Mouse (Mus musculus) heart, embryonic 13.5 days (tissue): ENCODE results near the gene Cpne2. TPM values are rescaled to one million over a fixed set of nuclear protein-coding genes. Genes with fewer than 3 reads are reported as not detected.

Source experiments
- ATAC-seq: fragments of 200-750 bp; cut with Nextera tagmentation; 2 replicates; pipeline ENCODE4 v1.8.0; 2017; ENCODE audit warnings: moderate TSS enrichment; ENCODE audit not compliant: insufficient number of reproducible peaks, low FRiP score, low TSS enrichment; ENCODE audit errors: extremely low read depth
- H3K27ac ChIP-seq: fragments of 300-500 bp; sonication (generic); replicated peaks from 2 replicates; pipeline ENCODE4 v1.5.1; 2015; ENCODE audit warnings: moderate library complexity, mild to moderate bottlenecking, inconsistent platforms
- H3K27me3 ChIP-seq: fragments of 300-500 bp; sonication (generic); replicated peaks from 2 replicates; pipeline ENCODE4 v1.6.1; 2015; ENCODE audit warnings: mild to moderate bottlenecking, inconsistent platforms
- H3K36me3 ChIP-seq: fragments of 300-500 bp; sonication (generic); 2 replicates; pipeline ENCODE4 v1.6.1; 2015; ENCODE audit warnings: mild to moderate bottlenecking, inconsistent platforms
- H3K4me1 ChIP-seq: fragments of 300-500 bp; sonication (generic); 2 replicates; pipeline ENCODE4 v1.6.1; 2015; ENCODE audit warnings: inconsistent platforms
- H3K4me2 ChIP-seq: fragments of 300-500 bp; sonication (generic); 2 replicates; pipeline ENCODE4 v1.6.1; 2015; ENCODE audit warnings: inconsistent platforms, mild to moderate bottlenecking, moderate library complexity
- H3K4me3 ChIP-seq: fragments of 300-500 bp; sonication (generic); 2 replicates; pipeline ENCODE4 v1.5.1; 2015; ENCODE audit warnings: moderate library complexity, mild to moderate bottlenecking, inconsistent platforms
- H3K9ac ChIP-seq: fragments of 300-500 bp; sonication (generic); 2 replicates; pipeline ENCODE4 v1.6.1; 2015; ENCODE audit warnings: inconsistent platforms, mild to moderate bottlenecking, moderate library complexity
- H3K9me3 ChIP-seq: fragments of 300-500 bp; sonication (generic); 2 replicates; pipeline ENCODE4 v1.6.1; 2016; ENCODE audit warnings: inconsistent platforms
- WGBS: fragments of 180-500 bp; shearing (Covaris S2); methylation state at CpG from one replicate; pipeline ENCODE4 v1.1.7; 2015; ENCODE audit warnings: mixed read lengths; 5-methylcytosine and 5-hydroxymethylcytosine counted together
- polyA plus RNA-seq: library from polyadenylated mRNA; unstranded; fragments of >200 nt; fragmentation: Nextera tagmentation; extraction: Ambion mirVana; gene quantifications from 2 replicates; pipeline ENCODE4 v1.2.1, GENCODE M21; 2015

Gene Cpne2
- polyA plus RNA-seq, 1 experiment from 2014 or later, result 6.1 TPM

- no peak overlapping the region for H3K9ac ChIP-seq
- H3K9me3 ChIP-seq, result no peaks in the 10 kb centered on the region
- H3K27me3 ChIP-seq, result no peaks in the 10 kb centered on the region
- WGBS, result 89% methylated on average over 6 of the region's 6 CpGs
- H3K4me3 ChIP-seq, result no peak overlapping the region
- H3K4me2 ChIP-seq, result no peak overlapping the region
- H3K4me1 ChIP-seq, result no peaks in the 10 kb centered on the region
- H3K27ac ChIP-seq, result no peak overlapping the region
- H3K36me3 ChIP-seq, result peaks cover 96% of the 10 kb centered on the region
- ATAC-seq, result no peak
Measured at GRCm38 (mm10) chr8:94582569-94582968, 49.8 kb downstream of the Cpne2 start.

- Histone ChIP-seq H3K4me1 (no peaks in the 10 kb centered on the region), H3K27ac (no peak overlapping the region)
Measured at GRCm38 (mm10) chr8:94584238-94584817, 51.5 kb downstream of the Cpne2 start.

GRCm38 (mm10) chr8:94591691-94592090, 58.9 kb downstream of the Cpne2 start:
- H3K4me3 ChIP-seq, result no peak overlapping the region
- H3K27ac ChIP-seq, result no peak overlapping the region
- H3K9me3 ChIP-seq, result no peaks in the 10 kb centered on the region
- no peak overlapping the region for H3K4me2 ChIP-seq
- H3K27me3 ChIP-seq, result no peaks in the 10 kb centered on the region
- WGBS, result 73% methylated on average over 4 of the region's 4 CpGs
- no peak overlapping the region for H3K9ac ChIP-seq
- peaks cover 36% of the 10 kb centered on the region for H3K36me3 ChIP-seq
- no peaks in the 10 kb centered on the region for H3K4me1 ChIP-seq
- no peak for ATAC-seq

More at GRCm38 (mm10) chr8:94584238-94584817, 51.5 kb downstream of the Cpne2 start:
- Histone ChIP-seq H3K4me2 (no peak overlapping the region), H3K36me3 (peaks cover 96% of the 10 kb centered on the region), H3K27me3 (no peaks in the 10 kb centered on the region), H3K9ac (no peak overlapping the region), H3K4me3 (no peak overlapping the region), H3K9me3 (no peaks in the 10 kb centered on the region)
- ATAC-seq, result no peak
- 66% methylated on average over 4 of the region's 4 CpGs for WGBS

- Histone ChIP-seq H3K4me3 (no peak overlapping the region), H3K9ac (no peak overlapping the region), H3K4me1 (0 out of 2 replicates have a peak, but pooled peaks cover under 1% of the 10 kb centered on the region), H3K27me3 (no peaks in the 10 kb centered on the region), H3K36me3 (peaks cover 11% of the 10 kb centered on the region), H3K27ac (no peak overlapping the region), H3K9me3 (no peaks in the 10 kb centered on the region), H3K4me2 (no peak overlapping the region)
- 60% methylated on average over 1 of the region's 1 CpGs for WGBS
- no peak for ATAC-seq
Measured at GRCm38 (mm10) chr8:94594211-94594610, 61.4 kb downstream of the Cpne2 start.

GRCm38 (mm10) chr8:94600478-94600877, 67.7 kb downstream of the Cpne2 start:
- 25% methylated on average over 5 of the region's 5 CpGs for WGBS
- H3K4me2 ChIP-seq, result peak overlapping the region; percentile 97
- peak overlapping the region; percentile 83; the same call in 1 of the 2 replicates for H3K27ac ChIP-seq
- no peaks in the 10 kb centered on the region for H3K9me3 ChIP-seq
- H3K4me1 ChIP-seq, result peaks cover 31% of the 10 kb centered on the region
- H3K4me3 ChIP-seq, result peak overlapping the region; percentile 76
- ATAC-seq, result no peak
- peaks cover 5% of the 10 kb centered on the region; the same call in 1 of the 2 replicates for H3K36me3 ChIP-seq
- no peaks in the 10 kb centered on the region for H3K27me3 ChIP-seq
- H3K9ac ChIP-seq, result peak overlapping the region; percentile 87

- peaks cover under 1% of the 10 kb centered on the region; the same call in 1 of the 2 replicates for H3K36me3 ChIP-seq
- WGBS, result under 1% methylated on average over 51 of the region's 51 CpGs
- no peaks in the 10 kb centered on the region for H3K27me3 ChIP-seq
- H3K9me3 ChIP-seq, result no peaks in the 10 kb centered on the region
- ATAC-seq, result no peak
- H3K4me1 ChIP-seq, result peaks cover 31% of the 10 kb centered on the region
- peak overlapping the region; percentile 87 for H3K9ac ChIP-seq
- H3K4me3 ChIP-seq, result peak overlapping the region; percentile 76
- H3K27ac ChIP-seq, result peak overlapping the region; percentile 83
- H3K4me2 ChIP-seq, result peak overlapping the region; percentile 97
Measured at GRCm38 (mm10) chr8:94601034-94601606, 68.3 kb downstream of the Cpne2 start.

GRCm38 (mm10) chr8:94601607-94602385, 69.0 kb downstream of the Cpne2 start, which contains the start of the genes Rspry1 and Fam192a:
TSS of gene Rspry1 (plus strand) at chr8:94601937.
TSS of gene Fam192a (minus strand) at chr8:94601997.
- WGBS, result under 1% methylated on average over 54 of the region's 55 CpGs
- no peaks in the 10 kb centered on the region for H3K36me3 ChIP-seq
- H3K27me3 ChIP-seq, result no peaks in the 10 kb centered on the region
- H3K4me1 ChIP-seq, result peaks cover 31% of the 10 kb centered on the region
- H3K4me3 ChIP-seq, result peak within 1 kb of the TSS; percentile 76
- peak within 1 kb of the TSS; percentile 91 for H3K9ac ChIP-seq
- peak within 1 kb of the TSS; percentile 83 for H3K27ac ChIP-seq
- peak; percentile 99 for ATAC-seq
- H3K4me2 ChIP-seq, result peak within 1 kb of the TSS; percentile 97
- H3K9me3 ChIP-seq, result no peaks in the 10 kb centered on the region

- peak overlapping the region; percentile 76 for H3K4me3 ChIP-seq
Measured at GRCm38 (mm10) chr8:94602471-94603131, 69.8 kb downstream of the Cpne2 start.

GRCm38 (mm10) chr8:94604030-94604429, 71.2 kb downstream of the Cpne2 start:
- Histone ChIP-seq H3K27me3 (no peaks in the 10 kb centered on the region), H3K27ac (no peak overlapping the region), H3K4me2 (no peak overlapping the region), H3K9me3 (no peaks in the 10 kb centered on the region), H3K9ac (no peak overlapping the region), H3K36me3 (peaks cover 6% of the 10 kb centered on the region; the same call in 1 of the 2 replicates), H3K4me1 (peaks cover 31% of the 10 kb centered on the region), H3K4me3 (no peak overlapping the region)
- no peak for ATAC-seq
- 80% methylated on average over 2 of the region's 2 CpGs for WGBS

More at GRCm38 (mm10) chr8:94602471-94603131, 69.8 kb downstream of the Cpne2 start:
- no peak for ATAC-seq
- WGBS, result under 1% methylated on average over 31 of the region's 31 CpGs
- Histone ChIP-seq H3K4me2 (peak overlapping the region; percentile 97), H3K4me1 (peaks cover 31% of the 10 kb centered on the region), H3K27me3 (no peaks in the 10 kb centered on the region), H3K9me3 (no peaks in the 10 kb centered on the region), H3K36me3 (peaks cover 6% of the 10 kb centered on the region; the same call in 1 of the 2 replicates), H3K27ac (peak overlapping the region; percentile 83), H3K9ac (peak overlapping the region; percentile 91)

GRCm38 (mm10) chr8:94607064-94607463, 74.3 kb downstream of the Cpne2 start:
- no peak for ATAC-seq
- H3K4me3 ChIP-seq, result no peak overlapping the region
- H3K27me3 ChIP-seq, result no peaks in the 10 kb centered on the region
- no peaks in the 10 kb centered on the region for H3K9me3 ChIP-seq
- H3K36me3 ChIP-seq, result peaks cover 6% of the 10 kb centered on the region; the same call in 1 of the 2 replicates
- no peak overlapping the region for H3K4me2 ChIP-seq
- 89% methylated on average over 5 of the region's 5 CpGs for WGBS
- H3K4me1 ChIP-seq, result peaks cover 14% of the 10 kb centered on the region
- no peak overlapping the region for H3K27ac ChIP-seq
- no peak overlapping the region for H3K9ac ChIP-seq
